Mouse (Mus musculus): ENCODE results near the gene Obox1.
"Not testable (repeated sequence)": the region's sequence is repeated elsewhere in the genome, so short reads cannot be mapped to it uniquely, and the experiment has no call there.

The Obox1 gene

GRCm38 (mm10) chr7:15388421-15388998, at the start of gene Obox1, which contains the start of gene Obox2:
Obox1 (plus strand) TSS chr7:15388948.
Obox2 (plus strand) TSS chr7:15388721.
- DNase-seq (ENCODE audit: low spot score in 2 of 2): not testable (repeated sequence)

DNA sequence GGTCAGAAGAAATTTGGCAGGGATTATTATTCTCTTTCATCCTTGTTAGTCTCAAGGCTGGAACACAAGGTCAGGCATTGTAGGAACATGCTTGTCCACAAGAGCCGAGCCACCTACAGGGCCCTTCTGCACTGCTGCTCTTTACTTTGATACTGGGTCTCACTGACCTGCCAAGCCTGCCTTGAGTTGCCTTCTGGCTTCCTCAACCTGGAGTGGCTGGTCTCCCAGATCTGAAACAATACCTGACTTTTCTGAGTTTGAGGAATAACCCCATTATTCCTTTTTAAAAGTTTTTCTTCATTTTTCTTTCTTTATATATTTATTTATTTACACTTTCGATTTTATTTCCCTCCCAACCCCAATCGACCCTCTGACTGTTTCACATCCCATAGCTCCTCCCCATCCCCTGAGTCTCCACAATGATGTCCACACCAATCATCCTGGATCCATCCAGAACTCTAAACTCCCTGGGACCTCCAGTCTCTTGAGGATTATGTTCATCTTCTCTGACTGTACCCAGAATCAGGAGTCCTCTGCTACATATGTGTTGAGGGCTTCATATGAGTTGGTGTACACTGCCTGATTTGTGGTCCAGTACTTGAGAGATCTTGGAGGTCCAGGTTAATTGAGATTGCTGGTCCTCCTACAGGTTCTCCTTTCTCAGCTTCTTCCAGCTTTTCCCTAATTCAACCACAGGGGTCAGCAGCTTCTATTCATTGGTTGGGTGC, 10.6 kb downstream of the Obox1 start:
- DNase-seq (ENCODE audit: low spot score in 2 of 2): not testable (repeated sequence)

GRCm38 (mm10) chr7:15406816-15407215, 18.1 kb downstream of the Obox1 start:
- DNase-seq (ENCODE audit: low spot score in 2 of 2): not testable (repeated sequence)

DNA sequence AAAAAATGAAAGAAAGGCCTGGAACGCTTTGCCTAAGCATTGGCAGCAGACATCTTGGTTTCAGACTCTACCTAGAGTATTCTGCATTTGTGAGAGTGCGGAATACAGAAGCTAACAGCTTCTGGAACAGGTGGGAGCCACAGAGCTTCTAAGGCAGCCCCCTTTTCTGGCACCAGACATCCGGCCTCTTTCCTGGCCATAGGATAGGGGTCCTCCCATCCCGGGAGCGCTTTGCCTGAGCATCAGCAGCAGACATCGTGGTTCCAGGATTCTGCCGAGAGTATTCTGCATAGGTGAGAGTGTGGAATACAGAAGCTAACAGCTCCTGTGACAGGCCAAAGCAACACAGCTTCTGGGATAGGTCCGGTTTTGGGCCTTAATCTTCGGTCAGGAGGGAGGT, 29.3 kb downstream of the Obox1 start:
- not testable (repeated sequence) for DNase-seq (ENCODE audit: low spot score in 2 of 2)

DNA sequence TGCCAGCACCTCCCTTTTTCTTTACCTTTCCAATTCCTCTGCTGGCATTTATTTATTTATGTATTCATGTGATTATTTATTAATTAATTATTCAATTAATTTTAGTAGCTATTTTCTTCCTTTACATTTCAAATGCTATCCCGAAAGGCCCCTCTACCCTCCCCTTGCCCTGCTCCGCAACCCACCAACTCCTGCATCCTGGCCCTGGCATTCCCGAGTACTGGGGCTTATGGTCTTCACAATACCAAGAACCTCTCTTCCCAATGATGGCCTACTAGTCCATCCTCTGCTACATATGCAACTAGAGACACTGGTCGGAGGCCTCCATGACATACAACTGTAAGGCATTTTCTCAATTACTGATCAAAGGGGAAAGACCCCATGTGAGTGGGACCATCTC, 36.8 kb downstream of the Obox1 start:
- DNase-seq (ENCODE audit: low spot score in 2 of 2): not testable (repeated sequence)

DNA sequence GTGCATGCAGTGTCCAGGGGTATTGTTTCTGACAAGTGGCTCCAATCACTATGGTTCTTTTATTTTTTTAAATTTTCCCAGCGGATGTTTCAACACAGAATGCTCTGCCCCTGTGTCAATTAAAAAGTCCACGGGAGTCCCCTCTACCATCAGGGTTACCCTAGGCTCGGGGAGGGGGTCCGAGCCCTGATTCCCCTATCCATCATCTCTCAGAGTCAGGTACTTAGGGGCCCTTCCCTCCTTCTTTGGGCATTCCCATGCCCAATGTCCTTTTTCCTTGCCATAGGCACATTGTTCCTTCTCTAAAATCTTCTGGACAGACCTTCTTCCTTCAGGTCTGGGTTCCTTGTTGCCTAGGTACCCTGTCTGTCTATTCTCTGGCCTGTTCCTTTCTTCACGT, 120.7 kb downstream of the Obox1 start:
- not testable (repeated sequence) for DNase-seq (ENCODE audit: low spot score in 2 of 2)

Data from right cerebral cortex, adult 2 months (tissue).